Mouse (Mus musculus): ENCODE measurements around the gene Zscan4-ps3. TPM values are rescaled to one million over a fixed set of nuclear protein-coding genes. Genes with fewer than 3 reads are reported as not detected.
"Not testable (repeated sequence)": the region's sequence is repeated elsewhere in the genome, so short reads cannot be mapped to it uniquely, and the experiment has no call there.

The Zscan4-ps3 gene
- not detected in 2 replicates for polyA plus RNA-seq (2015; fragmentation: Nextera tagmentation; extraction: Ambion mirVana)

DNA sequence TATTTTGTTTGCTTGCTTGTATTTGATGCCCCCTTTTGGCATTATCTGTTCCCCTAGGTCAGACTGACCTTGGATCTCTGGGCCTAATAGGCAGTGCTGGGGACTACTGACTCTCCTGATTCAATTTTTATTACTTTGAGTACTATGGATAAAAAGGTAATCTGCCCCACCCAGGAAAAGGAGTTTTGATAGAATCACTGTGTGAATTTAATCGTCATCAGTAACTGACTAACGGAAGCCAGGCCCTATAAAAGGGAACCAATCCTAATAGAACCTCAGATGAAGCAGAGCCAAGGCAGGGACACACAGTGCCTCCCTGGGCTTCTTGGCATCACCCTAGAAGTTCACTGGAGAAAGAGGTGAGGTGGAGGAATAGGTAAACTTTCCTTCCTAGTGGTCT lies at the start of gene Zscan4-ps3:
Zscan4-ps3 (plus strand) TSS at position 301 of the 400 bp plus-strand sequence.
- not testable (repeated sequence) for H3K27me3 ChIP-seq; H3K4me2 ChIP-seq; H3K27ac ChIP-seq; H3K4me3 ChIP-seq; H3K9ac ChIP-seq; H3K36me3 ChIP-seq; ATAC-seq (replicated peaks; ENCODE audit: insufficient number of reproducible peaks, insufficient read depth, low FRiP score, low read depth); H3K9me3 ChIP-seq (replicated peaks); H3K4me1 ChIP-seq (replicated peaks)
- WGBS = 75% methylated on average over 2 of the region's 2 CpGs

DNA sequence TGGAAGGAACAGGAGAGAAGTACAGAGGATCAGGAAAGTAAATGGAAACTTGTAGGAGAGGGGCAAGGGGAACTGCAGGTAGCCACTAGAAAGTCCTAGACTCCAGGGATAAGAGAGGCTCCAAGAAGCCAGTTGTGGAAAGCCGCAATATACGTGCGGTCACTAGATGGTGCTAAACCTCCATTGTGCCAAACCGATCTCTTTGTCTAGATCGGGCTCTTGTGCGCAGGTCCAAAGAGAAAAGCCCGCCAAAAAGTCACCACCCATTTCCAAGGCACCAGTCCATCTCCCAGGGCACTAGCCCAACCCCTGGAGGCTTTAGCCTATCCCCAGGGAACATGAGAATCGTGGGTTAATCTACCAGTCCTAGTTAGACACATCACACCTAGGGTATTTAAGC lies 8.0 kb downstream of the Zscan4-ps3 start:
- H3K27me3 ChIP-seq; H3K4me2 ChIP-seq; H3K9ac ChIP-seq; H3K4me3 ChIP-seq; H3K36me3 ChIP-seq; H3K4me1 ChIP-seq (replicated peaks); H3K27ac ChIP-seq; H3K9me3 ChIP-seq (replicated peaks); ATAC-seq (replicated peaks; ENCODE audit: insufficient number of reproducible peaks, insufficient read depth, low FRiP score, low read depth): not testable (repeated sequence)
- 8% methylated on average over 8 of the region's 8 CpGs for WGBS

Other genes with a start within 250 kb of the Zscan4-ps3 start
- not detected in 2 replicates for gene Zscan4f, start 211.4 kb upstream of the Zscan4-ps3 start, polyA plus RNA-seq (2015; fragmentation: Nextera tagmentation; extraction: Ambion mirVana)
- gene Zscan4-ps2, start 95.0 kb upstream of the Zscan4-ps3 start, polyA plus RNA-seq (2015; fragmentation: Nextera tagmentation; extraction: Ambion mirVana) = not detected in 2 replicates
- gene Vmn1r72, start 70.8 kb downstream of the Zscan4-ps3 start, polyA plus RNA-seq (2015; fragmentation: Nextera tagmentation; extraction: Ambion mirVana) = not detected in 2 replicates
- not detected in 2 replicates for gene Vmn1r73, start 121.0 kb downstream of the Zscan4-ps3 start, polyA plus RNA-seq (2015; fragmentation: Nextera tagmentation; extraction: Ambion mirVana)
- not detected in 2 replicates for gene Vmn1r74, start 224.7 kb downstream of the Zscan4-ps3 start, polyA plus RNA-seq (2015; fragmentation: Nextera tagmentation; extraction: Ambion mirVana)

Measured in heart, embryonic 15.5 days (tissue).